Mouse (Mus musculus) hindbrain, embryonic 10.5 days (tissue): ENCODE results near the gene Cdkal1. TPM values are rescaled to one million over a fixed set of nuclear protein-coding genes. Genes with fewer than 3 reads are reported as not detected.

Source experiments
- DNase-seq: peaks from one replicate; pipeline ENCODE4 v3.0.0-alpha.2; 2017; ENCODE audit warnings: low spot score
- H3K27ac ChIP-seq: fragments of 300-500 bp; sonication (generic); 2 replicates; pipeline ENCODE4 v1.5.1; 2016; ENCODE audit warnings: mild to moderate bottlenecking, moderate library complexity
- H3K27me3 ChIP-seq: fragments of 300-500 bp; sonication (generic); 2 replicates; pipeline ENCODE4 v1.6.1; 2016; ENCODE audit warnings: mild to moderate bottlenecking; ENCODE audit not compliant: poor library complexity, insufficient read depth, severe bottlenecking
- H3K36me3 ChIP-seq: fragments of 300-500 bp; sonication (generic); 2 replicates; pipeline ENCODE4 v1.6.1; 2016; ENCODE audit warnings: mild to moderate bottlenecking, moderate library complexity
- H3K4me1 ChIP-seq: fragments of 300-500 bp; sonication (generic); replicated peaks from 2 replicates; pipeline ENCODE4 v1.6.1; 2016; ENCODE audit warnings: mild to moderate bottlenecking
- H3K4me3 ChIP-seq: fragments of 300-500 bp; sonication (generic); 2 replicates; pipeline ENCODE4 v1.5.1; 2016; ENCODE audit warnings: mild to moderate bottlenecking, moderate library complexity
- H3K9me3 ChIP-seq: fragments of 300-500 bp; sonication (generic); 2 replicates; pipeline ENCODE4 v1.6.1; 2016; ENCODE audit warnings: mild to moderate bottlenecking, moderate library complexity
- WGBS: fragments of 180-500 bp; shearing (Covaris S2); methylation state at CpG from one replicate; pipeline ENCODE4 v1.1.7; 2016; 5-methylcytosine and 5-hydroxymethylcytosine counted together
- polyA plus RNA-seq: library from polyadenylated mRNA; unstranded; fragments of >200 nt; fragmentation: Nextera tagmentation; extraction: Ambion mirVana; gene quantifications from 2 replicates; pipeline ENCODE4 v1.2.1, GENCODE M21; 2016

Cdkal1 gene
- polyA plus RNA-seq, 1 experiment from 2014 or later: 29.6 TPM

DNA sequence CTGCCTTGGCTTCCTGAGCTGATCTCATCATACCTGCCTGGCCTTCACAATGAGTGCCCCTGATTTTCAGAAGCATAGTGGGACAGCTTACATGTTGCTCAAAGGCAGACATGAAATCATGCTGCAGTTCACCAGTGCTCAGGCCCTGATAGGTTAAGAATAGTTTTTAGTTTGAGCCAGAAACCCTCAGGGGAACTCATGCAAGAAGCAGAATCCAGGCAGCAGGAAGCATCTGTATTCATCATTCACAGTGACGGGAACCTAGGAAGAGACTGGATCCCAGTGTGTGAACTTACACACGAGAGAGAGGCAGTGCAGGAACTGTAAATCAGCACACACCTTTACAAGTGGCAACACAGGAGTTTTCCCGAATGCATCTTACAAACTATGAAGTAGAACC is 441.0 kb downstream of the Cdkal1 start:
- peak overlapping the region; percentile 87 for H3K27ac ChIP-seq
- no peaks in the 10 kb centered on the region for H3K36me3 ChIP-seq
- H3K4me3 ChIP-seq: no peak overlapping the region
- DNase-seq: no peak
- H3K9me3 ChIP-seq: no peaks in the 10 kb centered on the region
- H3K27me3 ChIP-seq: no peaks in the 10 kb centered on the region
- WGBS: 41% methylated on average over 3 of the region's 3 CpGs
- H3K4me1 ChIP-seq: peaks cover 54% of the 10 kb centered on the region

DNA sequence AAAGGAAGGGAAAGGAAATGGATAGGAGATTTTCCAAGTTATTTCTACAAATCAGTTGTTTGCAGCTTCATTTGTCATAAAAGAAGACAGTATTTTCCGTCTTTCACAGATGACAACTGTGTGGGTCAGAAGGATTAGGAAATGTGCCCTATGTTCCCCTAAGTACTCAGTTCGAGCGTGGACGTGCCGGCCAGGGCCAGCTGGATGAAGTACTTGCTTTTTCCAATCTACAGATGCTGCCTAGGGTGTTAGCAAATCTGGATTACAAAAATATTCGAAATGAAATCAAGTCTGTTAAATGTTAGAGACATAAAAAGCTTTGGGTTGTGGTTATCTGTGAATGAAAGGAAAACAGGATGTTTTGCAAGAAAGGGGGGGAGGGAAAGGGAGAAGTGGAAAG is 444.3 kb downstream of the Cdkal1 start:
- no peak overlapping the region for H3K27ac ChIP-seq
- no peak overlapping the region for H3K4me3 ChIP-seq
- no peaks in the 10 kb centered on the region for H3K9me3 ChIP-seq
- H3K4me1 ChIP-seq: peaks cover 50% of the 10 kb centered on the region
- WGBS: 93% methylated on average over 6 of the region's 6 CpGs
- H3K27me3 ChIP-seq: no peaks in the 10 kb centered on the region
- no peak for DNase-seq
- no peaks in the 10 kb centered on the region for H3K36me3 ChIP-seq

DNA sequence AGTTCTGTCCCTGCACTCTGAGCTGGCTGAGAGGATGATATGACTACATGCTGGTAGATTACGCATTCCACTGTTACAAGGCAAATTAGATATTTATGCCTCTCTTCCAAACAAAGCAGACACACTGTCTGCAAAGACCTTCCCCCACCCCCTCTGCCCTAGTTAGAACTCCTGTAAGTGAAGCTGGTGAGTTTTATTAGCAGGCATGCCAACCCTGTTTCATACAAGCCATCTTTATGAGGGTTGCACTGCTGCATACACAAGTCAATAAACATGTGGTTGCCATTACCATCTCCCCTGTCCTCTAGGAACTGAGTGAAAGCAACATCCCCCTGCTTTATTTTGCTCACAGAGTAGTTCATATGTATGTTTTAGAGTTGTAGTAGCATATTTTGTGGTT is 447.9 kb downstream of the Cdkal1 start:
- Histone ChIP-seq H3K27me3 (no peaks in the 10 kb centered on the region), H3K4me1 (peaks cover 27% of the 10 kb centered on the region), H3K4me3 (no peak overlapping the region), H3K9me3 (no peaks in the 10 kb centered on the region), H3K27ac (0 out of 2 replicates have a peak overlapping the region, but pooled peaks have one; percentile 5), H3K36me3 (no peaks in the 10 kb centered on the region)
- WGBS: 86% methylated on average over 1 of the region's 1 CpGs
- no peak for DNase-seq

DNA sequence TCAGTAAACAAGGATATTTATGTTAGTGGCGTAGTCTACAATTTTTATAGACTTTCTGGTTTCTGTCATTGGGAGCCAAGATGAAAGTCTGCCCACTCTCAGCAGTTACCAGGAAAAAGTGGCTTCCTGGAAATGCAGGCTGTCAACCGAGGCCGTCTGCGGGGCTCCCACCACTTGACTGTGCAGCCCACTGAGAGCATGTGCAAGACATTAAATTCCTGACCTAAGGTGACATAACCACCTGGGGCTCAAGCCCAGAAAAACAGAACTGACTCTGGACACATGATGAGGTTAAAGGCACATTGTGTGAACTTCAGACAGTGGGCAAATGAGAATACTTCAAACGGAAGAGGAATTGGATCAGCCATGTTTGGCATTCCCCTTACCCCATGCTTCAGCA is 450.2 kb downstream of the Cdkal1 start:
- Histone ChIP-seq H3K27me3 (no peaks in the 10 kb centered on the region), H3K9me3 (no peaks in the 10 kb centered on the region), H3K4me3 (no peak overlapping the region), H3K4me1 (peaks cover 16% of the 10 kb centered on the region), H3K36me3 (no peaks in the 10 kb centered on the region), H3K27ac (no peak overlapping the region)
- WGBS: 60% methylated on average over 5 of the region's 5 CpGs
- peak; percentile 36 for DNase-seq

DNA sequence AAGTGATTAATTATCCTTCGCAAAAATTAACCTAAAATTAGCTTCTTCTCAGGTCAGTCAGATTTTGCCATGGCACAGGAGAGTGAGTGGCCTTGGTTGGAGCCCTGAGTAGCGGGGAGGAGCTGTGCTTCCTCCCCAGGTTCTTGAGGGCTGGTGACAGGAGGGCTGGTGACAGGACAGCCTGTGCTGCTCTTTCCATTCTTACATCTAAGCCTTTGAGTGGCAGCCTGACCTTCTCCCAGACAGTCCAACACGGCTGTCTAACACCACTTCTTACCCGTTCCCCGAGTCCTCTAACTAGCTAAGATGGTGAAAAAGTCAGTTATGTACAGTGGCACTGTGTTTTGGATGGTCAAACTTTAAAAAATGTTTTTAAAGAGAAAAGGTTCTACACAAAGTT is 452.3 kb downstream of the Cdkal1 start:
- H3K27me3 ChIP-seq: no peaks in the 10 kb centered on the region
- DNase-seq: no peak
- no peaks in the 10 kb centered on the region for H3K9me3 ChIP-seq
- H3K4me1 ChIP-seq: peaks cover 12% of the 10 kb centered on the region
- WGBS: 86% methylated on average over 5 of the region's 5 CpGs
- no peaks in the 10 kb centered on the region for H3K36me3 ChIP-seq
- no peak overlapping the region for H3K4me3 ChIP-seq
- no peak overlapping the region for H3K27ac ChIP-seq

DNA sequence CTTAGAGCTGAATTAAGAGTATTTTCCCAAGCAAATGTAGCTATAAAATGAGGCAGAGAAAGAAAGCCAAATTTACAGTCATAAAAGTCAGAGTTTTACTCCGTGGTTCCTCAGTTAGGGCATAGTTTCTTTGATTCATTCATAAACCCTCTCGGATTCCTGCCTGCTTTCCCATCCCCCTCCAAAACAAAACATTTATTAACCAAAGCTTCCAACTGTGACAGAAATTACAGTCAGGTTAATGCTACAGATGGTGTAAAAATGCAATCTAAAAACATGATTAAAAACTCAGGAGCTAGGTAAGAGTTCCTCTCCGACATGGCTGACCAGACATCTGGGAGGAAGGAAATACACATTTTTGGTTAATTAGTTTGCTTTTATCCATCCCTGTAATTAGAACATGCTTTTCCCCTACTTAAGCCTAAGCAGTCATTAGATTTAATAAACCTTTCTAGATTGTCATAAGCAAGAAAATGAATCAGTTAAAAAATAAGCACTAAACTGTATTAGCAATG is 452.9 kb downstream of the Cdkal1 start:
- H3K27ac ChIP-seq: no peak overlapping the region
- H3K9me3 ChIP-seq: no peaks in the 10 kb centered on the region
- 80% methylated on average over 3 of the region's 3 CpGs for WGBS
- H3K4me1 ChIP-seq: peaks cover 6% of the 10 kb centered on the region
- H3K27me3 ChIP-seq: no peaks in the 10 kb centered on the region
- H3K4me3 ChIP-seq: no peak overlapping the region
- no peak for DNase-seq
- no peaks in the 10 kb centered on the region for H3K36me3 ChIP-seq

DNA sequence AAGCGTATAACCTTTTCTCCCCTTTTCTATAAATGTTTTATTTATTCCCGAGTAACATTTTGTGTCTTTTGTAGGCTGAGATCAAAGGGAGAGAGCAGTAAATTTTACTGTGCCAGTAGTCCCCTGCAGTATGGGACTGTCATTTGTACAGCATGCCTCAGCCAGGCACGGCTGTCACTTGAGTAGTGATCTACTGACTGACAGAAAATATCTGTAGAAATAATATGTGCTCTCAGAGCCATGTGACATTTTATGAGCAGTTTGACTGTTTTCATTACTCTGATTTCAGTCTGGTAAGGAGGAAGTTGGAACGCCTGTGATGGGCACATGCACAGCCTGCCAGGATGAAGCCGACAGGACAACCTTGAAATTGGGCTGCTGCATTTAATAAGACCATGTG is 455.6 kb downstream of the Cdkal1 start:
- Histone ChIP-seq H3K9me3 (no peaks in the 10 kb centered on the region), H3K27ac (no peak overlapping the region), H3K4me1 (0 out of 2 replicates have a peak, but pooled peaks cover 3% of the 10 kb centered on the region), H3K4me3 (no peak overlapping the region), H3K27me3 (no peaks in the 10 kb centered on the region), H3K36me3 (no peaks in the 10 kb centered on the region)
- 86% methylated on average over 5 of the region's 5 CpGs for WGBS
- DNase-seq: no peak

DNA sequence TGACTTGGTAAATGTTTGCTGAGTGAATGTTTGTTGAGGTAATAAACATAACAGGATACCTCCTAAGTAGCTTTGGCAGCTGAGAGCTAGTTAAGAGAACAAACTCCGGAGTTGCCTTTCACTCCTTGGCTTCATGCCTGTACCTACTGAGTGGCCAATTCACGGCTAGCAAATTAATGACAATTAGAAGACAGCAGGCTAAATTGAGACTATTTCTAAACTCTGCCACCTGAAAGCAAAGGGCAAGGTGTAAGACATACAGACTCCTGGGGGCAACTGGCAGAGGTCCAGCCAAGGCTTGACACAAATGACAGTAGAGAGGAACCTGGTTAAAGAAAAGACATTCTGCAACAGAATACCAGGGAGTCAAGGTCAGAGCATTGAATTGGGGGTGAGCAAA is 457.0 kb downstream of the Cdkal1 start:
- no peak overlapping the region for H3K4me3 ChIP-seq
- no peaks in the 10 kb centered on the region for H3K9me3 ChIP-seq
- H3K36me3 ChIP-seq: no peaks in the 10 kb centered on the region
- WGBS: 84% methylated on average over 2 of the region's 2 CpGs
- H3K27ac ChIP-seq: no peak overlapping the region
- H3K27me3 ChIP-seq: no peaks in the 10 kb centered on the region
- no peak for DNase-seq
- 0 out of 2 replicates have a peak, but pooled peaks cover 3% of the 10 kb centered on the region for H3K4me1 ChIP-seq

DNA sequence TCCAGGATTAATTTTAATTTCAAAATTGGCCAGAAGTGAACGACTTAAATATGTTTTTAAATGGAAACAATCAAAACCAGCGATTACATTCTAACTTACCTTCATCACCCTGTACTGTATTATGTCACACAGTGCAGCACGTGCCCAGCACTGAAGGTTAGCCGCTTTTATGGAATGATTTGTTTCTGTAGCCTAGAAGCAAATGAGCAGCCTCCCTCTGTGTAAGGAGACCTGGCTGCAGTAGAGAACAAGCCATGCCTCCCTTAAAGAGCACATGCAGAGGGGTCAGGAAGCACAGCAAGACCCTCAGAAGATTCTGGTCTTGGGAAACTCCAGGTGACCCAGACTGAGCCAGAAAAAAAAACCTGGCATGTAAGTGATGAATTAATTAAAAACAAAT is 459.8 kb downstream of the Cdkal1 start:
- H3K4me3 ChIP-seq: no peak overlapping the region
- 87% methylated on average over 4 of the region's 4 CpGs for WGBS
- no peak overlapping the region for H3K27ac ChIP-seq
- H3K27me3 ChIP-seq: no peaks in the 10 kb centered on the region
- DNase-seq: no peak
- H3K4me1 ChIP-seq: no peaks in the 10 kb centered on the region
- 0 out of 2 replicates have a peak, but pooled peaks cover 3% of the 10 kb centered on the region for H3K9me3 ChIP-seq
- H3K36me3 ChIP-seq: no peaks in the 10 kb centered on the region

DNA sequence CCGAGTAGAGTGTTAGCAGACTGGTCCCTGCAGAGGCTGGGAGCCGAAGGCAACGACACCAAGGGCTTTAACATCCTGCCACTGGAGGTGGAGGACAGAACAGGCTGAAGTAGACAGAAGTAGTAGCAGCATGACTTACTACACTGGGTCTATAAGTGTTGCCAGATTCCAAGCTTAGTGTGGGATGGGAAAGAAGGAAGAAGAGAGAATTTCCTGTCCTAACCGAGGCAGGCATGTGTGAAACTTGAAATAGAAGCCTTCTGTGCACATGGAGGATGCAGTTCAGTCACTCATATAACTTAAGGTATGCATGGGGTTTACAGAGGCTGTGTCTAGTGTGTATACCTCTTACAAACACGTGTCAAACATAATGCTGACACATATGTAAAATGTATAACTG is 465.4 kb downstream of the Cdkal1 start:
- Histone ChIP-seq H3K9me3 (0 out of 2 replicates have a peak, but pooled peaks cover 3% of the 10 kb centered on the region), H3K4me1 (no peaks in the 10 kb centered on the region), H3K27ac (no peak overlapping the region), H3K4me3 (no peak overlapping the region), H3K36me3 (no peaks in the 10 kb centered on the region), H3K27me3 (no peaks in the 10 kb centered on the region)
- no peak for DNase-seq
- WGBS: 86% methylated on average over 5 of the region's 5 CpGs

DNA sequence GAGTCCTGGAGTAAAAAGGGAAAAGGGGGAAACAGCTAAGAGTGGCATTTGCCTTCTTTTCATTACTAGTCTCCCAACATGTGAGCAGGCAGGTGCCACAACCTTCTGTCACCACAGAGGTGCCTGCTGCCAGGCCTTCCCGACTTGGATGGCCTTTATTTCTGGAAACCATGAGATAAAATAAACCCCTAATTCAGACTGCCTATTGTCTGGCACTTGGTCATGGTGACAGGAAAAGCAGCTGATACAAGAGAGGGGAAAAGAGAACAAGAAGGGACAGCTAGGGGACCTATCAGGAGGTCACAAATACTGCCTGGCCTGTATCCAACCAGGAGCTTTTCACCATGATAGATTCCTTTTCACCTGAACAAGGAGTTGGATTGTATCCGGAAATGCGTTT is 466.6 kb downstream of the Cdkal1 start:
- Histone ChIP-seq H3K27me3 (no peaks in the 10 kb centered on the region), H3K4me1 (no peaks in the 10 kb centered on the region), H3K36me3 (no peaks in the 10 kb centered on the region), H3K9me3 (0 out of 2 replicates have a peak, but pooled peaks cover 3% of the 10 kb centered on the region), H3K4me3 (no peak overlapping the region), H3K27ac (no peak overlapping the region)
- WGBS: 82% methylated on average over 3 of the region's 3 CpGs
- DNase-seq: no peak

DNA sequence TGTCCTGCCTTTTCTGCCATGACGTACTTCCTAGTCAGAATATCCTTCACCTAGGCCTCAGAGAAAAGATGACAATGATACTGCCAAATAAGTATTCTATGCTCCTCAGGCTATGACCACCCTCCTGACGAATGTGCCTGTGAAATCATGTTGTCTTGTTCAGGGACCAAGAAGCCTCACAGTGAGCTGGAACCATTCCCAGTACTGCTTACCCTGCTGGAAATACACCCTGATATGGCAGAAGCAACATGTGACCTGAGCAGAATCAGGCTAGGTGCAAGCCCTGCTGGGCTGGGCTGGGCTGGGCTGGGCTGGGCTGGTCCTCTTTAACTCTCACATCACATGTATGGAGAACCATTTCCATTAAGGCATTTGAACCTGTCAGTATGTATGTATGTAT is 477.9 kb downstream of the Cdkal1 start:
- no peak for DNase-seq
- WGBS: 95% methylated on average over 2 of the region's 2 CpGs
- Histone ChIP-seq H3K36me3 (no peaks in the 10 kb centered on the region), H3K27ac (no peak overlapping the region), H3K27me3 (no peaks in the 10 kb centered on the region), H3K9me3 (no peaks in the 10 kb centered on the region), H3K4me3 (no peak overlapping the region), H3K4me1 (peaks cover 2% of the 10 kb centered on the region; the same call in 1 of the 2 replicates)

DNA sequence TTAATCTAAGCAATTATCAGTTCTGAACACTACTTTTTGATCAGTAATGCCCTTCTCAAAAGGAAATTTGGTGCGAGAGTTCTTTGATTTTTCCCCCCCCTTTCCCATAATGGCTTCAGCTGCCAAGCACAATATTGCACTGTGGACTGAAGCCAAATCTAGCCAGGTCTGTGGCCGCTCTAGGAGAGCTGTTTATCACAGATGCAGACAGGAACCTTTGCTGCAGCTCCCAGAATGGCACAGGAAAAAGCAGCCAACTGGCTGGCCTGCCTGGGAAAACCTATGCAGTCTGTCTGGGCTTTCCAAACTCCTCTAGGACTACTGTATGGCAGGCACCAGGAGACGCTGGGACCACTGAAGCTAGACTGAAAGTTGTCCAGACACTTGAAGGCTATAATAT is 483.6 kb downstream of the Cdkal1 start:
- Histone ChIP-seq H3K36me3 (no peaks in the 10 kb centered on the region), H3K4me3 (no peak overlapping the region), H3K27ac (peak overlapping the region; percentile 87), H3K27me3 (no peaks in the 10 kb centered on the region), H3K9me3 (no peaks in the 10 kb centered on the region), H3K4me1 (peaks cover 33% of the 10 kb centered on the region)
- 60% methylated on average over 3 of the region's 3 CpGs for WGBS
- DNase-seq: no peak

DNA sequence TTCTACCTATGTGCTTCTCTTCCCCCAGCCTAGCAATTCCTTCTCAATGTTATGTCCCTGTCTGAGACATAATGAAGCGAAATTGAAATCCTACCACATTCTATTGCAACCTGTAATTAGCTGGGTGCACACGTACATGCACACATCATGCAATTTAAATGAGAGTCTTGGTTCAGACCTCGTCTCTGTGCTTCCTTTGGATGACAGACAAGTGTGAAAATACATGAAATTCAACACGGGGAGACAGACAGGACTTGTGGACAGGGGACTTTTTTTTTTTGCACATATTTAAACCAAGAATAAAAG is 484.1 kb downstream of the Cdkal1 start:
- H3K4me1 ChIP-seq: peaks cover 33% of the 10 kb centered on the region

More for the DNA sequence above, 484.1 kb downstream of the Cdkal1 start:
- no peaks in the 10 kb centered on the region for H3K9me3 ChIP-seq
- no peaks in the 10 kb centered on the region for H3K36me3 ChIP-seq
- WGBS: 18% methylated on average over 4 of the region's 4 CpGs
- peak overlapping the region; percentile 87 for H3K27ac ChIP-seq
- H3K27me3 ChIP-seq: no peaks in the 10 kb centered on the region
- no peak for DNase-seq
- no peak overlapping the region for H3K4me3 ChIP-seq
